Mouse (Mus musculus) left cerebral cortex, adult 9 months (tissue): ENCODE measurements around the gene Efnb1.
"Not testable (repeated sequence)": the region's sequence is repeated elsewhere in the genome, so short reads cannot be mapped to it uniquely, and the experiment has no call there.

Source experiments
- DNase-seq, 2 experiments: peaks; one replicate each; pipeline ENCODE4 v3.0.0; 2022; ENCODE audit warnings: low spot score in 2 of 2

Gene Efnb1

DNA sequence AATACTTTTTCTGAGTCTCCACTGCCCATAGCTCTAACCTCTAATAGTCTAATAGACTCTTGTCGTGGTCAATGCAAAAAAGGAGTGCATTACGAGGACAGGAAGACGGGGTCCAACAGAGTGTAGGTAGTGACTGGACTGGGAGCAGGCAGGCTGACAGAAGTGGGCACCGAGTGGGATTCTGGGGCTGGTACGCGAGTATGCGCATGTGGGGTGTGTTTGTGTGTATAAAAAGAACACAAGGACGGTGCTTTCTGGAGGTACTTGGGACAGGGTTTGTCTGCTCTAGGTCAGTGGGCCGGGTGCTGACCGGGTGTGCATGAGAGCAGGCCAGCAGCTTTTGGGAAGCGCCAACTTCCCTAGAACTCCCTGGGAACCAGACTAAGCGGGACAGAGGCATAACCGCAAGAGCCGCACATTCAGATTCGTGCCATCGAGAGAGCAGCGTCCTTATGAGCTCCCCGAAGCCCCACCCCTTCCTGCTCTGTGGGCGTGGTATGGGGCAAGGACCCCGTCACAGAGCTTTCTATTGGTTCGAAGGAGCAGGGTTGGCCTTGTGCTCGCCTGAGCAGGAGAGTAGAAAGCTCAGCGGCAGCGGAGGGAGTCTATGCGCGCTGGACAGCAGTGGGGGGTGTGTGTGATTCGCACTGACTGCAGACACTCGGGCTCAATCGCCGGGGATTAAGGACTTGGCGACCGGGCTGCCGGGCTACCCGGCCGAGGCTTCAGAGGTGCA, at the start of gene Efnb1:
Gene Efnb1 (plus strand): TSS at position 608 of the 736 bp plus-strand sequence.
- DNase-seq, result peak; percentile 66 to 90

DNA sequence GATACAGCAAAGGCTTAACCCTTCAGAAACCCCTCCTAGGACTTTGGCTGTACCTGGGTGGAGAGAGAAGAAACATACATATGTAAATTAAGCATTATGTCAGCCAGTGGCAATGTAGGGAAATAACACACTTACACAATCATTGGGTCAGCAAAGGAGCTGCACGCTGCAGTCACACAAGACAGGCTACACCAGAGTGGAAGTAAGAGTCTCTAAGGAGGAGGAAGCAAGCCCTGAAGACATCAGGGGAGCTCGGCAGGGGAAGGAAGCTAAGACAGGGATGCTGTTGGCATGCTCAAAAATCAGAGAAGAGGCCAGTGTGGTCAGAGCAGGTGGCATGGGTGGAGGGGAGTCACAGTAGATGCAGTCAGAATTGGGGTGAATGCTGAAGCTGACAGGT, 43.2 kb upstream of the Efnb1 start:
- no peak for DNase-seq

DNA sequence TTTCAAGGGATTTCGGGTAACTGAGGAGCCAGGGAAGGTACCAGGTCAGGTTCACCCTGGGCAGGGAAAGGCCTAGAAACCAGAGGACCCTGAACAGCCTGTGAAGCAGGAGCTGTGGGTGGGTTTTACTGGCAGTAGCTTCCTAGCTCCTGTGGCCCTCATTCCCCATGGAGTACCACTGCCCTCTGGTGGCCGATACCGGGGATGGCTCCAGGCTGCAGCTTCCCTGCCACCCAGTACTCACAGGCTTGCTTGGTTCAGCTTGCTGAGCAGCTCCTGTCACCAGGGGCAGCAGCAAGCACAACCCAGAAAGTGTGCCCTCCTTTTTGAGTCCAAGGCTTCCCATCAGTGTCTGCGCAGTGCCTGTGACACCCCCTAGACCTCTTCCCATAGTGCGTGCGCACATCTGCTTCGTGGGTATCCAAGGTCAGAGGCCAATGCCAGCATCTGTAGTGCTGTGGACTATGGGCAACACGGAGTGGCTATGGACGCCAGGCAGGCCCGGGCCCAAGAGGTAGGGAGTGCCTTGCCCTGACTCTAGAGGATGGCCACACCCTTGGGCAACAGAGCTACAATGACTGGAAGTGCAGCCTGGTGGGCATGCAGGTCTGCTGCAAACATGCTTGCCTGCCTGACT, 24.7 kb upstream of the Efnb1 start:
- not testable (repeated sequence) for DNase-seq

DNA sequence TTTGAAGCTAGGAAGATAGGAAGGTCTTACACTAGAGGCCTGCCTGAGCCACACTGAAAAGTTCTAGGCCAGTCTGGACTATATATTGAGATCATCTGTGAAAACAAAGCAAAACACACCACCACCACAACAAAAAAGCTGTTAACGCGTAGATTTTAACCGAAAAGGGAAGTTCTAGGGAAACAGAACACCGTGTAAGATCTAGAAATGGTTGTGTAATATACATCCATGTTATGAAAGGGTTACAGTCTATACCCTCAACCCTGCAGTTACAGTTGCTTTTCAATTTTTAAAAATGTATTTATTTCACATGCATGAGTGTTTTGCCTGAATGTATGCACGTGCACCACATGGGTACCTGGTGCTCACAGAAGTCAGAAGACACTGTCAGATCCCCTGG, 16.4 kb upstream of the Efnb1 start:
- DNase-seq, result no peak

DNA sequence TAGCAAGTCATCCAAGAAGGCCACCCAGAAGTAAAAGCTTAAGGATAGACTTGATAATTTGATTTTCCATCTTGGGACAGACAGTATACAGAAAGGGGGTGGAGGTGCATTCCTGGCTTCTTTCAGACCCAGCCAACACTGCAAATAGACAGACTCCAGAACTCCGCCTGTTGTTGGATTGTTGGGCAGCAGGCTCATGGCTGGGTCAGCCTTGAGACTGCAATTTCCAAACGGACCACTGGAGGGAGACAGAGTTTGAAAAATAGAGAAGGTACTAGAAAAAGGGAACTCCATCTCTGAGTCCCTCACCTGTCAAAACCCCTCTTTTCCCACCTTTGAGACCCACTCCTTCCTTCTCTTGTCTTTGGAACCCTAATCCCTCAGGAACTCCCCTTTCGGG, 5.9 kb upstream of the Efnb1 start:
- peak in 1 of 2 experiments; percentile 76 for DNase-seq

DNA sequence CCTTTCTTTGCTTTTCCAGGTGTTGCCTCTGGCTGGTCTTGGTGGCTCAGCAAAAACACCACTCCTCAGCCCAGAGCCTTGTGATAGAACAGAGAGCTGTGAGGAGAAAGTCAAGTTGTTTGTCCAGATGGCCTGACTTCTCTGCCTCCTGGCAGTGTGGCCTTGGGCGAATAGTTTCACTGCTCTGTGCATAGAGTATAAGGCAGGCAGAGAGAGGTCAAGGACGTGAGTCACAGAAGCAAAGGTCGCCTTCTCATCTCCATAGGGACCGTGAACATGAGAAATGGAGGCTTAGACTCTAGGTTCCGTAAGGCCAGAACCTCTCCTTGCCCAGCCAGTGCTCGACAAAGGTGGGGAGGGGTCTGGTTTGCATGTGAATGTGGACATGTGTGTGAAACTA, 3.4 kb upstream of the Efnb1 start:
- no peak for DNase-seq

DNA sequence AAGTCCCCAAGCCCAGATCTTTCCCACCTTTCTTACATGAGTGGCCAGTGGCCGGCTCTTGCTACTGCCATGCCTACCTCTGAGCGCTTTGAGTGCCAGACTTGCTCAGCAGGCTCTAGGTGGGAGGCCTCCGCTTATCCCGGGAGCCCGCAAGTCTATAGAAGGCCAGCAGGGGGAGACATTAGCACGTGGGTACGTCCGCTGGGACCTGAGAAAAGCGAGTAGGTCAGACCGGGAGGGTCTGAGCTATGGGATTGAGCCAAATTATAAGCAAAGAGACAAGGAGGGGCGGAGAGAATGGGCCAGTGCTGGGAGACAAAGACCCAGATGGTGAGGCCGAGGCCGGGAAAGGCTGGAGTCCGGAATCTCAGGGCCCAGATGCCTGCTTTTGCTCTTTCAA, 1.0 kb upstream of the Efnb1 start:
- peak in 1 of 2 experiments; percentile 89 for DNase-seq

DNA sequence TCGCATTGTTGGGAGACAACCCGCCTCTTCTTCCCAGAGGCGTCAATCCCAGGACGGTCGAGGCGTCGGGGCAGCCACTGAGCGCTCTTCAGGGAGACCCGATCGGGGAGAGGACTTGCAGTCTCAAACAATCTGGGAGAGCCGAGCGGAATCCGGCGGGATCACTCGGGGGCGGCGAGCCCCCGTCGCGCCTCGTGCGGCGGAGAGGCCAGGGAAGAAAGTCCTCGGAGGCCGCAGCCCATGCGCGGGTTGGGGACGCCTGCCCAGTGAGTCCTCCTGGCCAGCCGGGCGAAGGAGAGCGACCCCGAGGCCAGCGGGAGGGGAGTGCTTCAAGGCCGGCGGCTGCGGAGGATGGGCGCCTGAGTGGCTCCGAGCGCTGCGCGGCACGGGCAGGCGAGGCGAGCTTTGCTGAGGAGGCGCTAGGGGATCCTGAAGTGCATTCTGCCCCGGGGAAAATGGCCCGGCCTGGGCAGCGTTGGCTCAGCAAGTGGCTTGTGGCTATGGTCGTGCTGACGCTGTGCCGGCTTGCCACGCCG, 569 bp downstream of the Efnb1 start:
- DNase-seq, result no peak

DNA sequence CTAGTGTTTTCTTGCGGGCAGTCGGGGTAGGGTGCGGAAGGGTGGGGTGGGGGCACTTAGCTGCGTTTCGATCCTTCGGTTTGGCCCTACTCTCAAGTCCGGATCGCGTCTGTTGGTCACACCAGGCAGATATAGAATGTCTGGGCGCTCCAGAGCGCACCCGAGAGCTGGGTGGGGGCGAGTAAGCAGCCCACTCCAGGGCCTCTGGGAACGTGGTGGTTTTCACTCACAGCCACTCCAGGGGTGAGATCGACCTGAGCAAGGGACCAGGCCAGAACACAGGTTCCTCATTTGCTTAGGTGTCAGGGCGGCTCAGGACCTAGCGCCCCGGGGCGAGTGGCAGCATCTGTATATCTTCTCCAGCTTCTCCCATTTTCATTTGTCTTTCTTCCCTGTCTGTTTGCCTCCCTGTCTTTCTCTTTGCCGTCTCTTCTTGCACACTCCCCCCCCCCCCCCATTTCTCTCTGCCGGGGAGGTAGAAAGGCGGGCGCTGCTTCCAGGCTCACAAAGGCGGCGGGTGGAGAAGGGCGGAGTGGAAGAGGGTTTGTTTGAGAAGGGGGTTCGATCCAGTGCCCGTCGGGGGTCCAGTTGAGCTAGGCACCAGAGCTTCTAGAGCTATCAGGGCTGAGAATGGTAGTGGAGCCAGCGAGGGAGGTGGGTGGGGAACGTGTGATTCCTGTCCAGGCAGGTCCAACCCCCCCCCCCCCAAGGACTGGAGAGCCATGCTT, 1.4 kb downstream of the Efnb1 start:
- DNase-seq, result no peak

DNA sequence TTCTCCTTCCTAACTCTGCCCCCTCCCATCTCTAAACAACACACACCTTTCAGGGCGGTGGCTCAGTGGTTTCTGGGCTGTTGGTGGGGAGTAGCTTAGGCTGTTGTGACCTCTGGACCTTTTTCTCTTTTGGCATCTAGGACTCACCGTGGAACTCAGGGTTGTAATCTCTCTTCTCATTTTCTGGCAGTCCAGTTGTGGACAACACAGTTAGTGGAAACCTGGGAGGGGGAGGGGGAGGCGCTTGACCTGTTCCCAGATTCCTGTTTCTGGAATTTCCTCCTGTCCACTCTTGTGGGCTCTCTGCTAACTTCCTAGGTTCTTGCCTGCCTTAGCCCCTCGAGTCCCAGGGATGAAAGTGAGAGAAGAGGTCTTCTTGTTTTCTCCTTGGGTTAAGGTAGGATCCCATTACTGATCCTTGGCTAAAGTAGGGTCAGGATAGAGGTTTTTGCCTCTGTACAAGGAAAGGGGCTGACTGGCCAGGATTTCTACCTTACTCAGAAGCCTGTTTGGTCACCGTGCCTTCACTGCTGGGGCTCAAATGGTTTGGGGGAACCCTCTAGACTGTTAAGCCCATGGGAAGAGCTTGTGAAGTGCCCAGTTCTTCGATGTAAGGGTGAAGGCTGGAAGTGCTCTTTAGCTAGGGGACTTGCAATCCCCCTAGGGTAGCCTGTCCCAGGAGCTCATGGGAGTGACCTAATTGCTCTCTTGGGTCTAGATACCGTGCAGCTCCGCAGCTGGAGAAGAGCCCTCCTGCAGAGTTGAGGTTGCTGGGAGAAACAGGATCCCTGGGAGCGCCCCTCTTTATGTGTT, 2.2 kb downstream of the Efnb1 start:
- no peak for DNase-seq

DNA sequence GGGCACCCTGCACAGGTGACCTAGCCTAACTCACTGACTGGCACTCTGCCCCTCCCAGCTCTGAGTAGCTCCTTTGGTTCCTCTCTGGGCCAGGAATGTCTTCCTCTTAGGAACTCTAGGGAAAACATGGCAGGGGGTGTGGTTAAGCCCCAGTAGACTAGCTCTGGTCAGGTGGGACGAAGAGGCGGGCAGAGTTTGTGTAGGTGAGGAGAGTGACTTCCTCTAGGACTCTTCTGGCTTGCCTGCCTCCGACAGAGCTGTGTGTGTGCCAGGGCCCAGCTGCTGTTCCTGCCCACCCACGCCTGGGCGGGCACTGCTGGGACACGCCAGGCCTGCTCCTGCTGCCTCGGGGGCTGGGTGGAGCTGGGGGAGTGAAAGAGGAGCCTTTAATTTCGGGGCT, 5.1 kb downstream of the Efnb1 start:
- DNase-seq, result peak in 1 of 2 experiments; percentile 66

DNA sequence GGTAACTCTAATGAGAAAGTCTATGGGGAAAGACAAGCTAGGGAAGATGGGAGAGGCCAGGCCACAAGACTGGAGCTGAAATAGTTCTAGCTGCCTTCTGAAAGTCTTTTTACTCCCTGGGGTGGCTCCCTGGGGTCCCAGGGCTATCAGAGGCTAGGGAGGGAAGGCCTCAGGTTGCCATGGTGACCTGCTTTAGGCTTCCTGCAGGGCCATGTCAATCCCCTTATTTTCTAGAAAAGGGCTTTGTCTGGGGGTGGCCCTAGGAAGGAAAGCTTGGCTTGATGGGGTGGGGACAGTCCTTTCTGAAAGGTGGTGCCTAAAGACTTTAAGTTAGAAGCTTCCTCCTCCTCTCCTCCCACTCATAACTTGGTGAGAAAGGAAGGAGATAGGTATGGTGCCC, 6.0 kb downstream of the Efnb1 start:
- DNase-seq, result no peak

DNA sequence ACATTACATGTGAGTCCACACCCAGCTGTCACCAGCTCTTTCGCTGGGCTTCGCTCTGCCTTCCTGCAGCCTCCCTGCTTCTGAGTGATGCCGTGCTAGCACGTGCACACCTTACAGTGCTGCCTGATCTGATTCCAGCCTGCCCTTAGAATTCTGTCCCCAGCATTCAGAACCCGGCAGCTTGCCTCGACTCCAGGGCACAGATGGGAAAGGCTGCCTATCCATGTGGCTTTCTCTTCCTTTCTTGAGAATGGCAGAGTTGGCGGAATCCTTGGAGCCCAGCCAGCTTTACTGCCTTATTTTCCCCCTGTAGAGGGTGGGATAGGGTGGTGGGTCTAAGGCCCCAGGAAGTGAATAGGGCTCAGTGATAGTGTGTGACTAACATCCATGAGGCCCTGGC, 9.6 kb downstream of the Efnb1 start:
- DNase-seq, result no peak

DNA sequence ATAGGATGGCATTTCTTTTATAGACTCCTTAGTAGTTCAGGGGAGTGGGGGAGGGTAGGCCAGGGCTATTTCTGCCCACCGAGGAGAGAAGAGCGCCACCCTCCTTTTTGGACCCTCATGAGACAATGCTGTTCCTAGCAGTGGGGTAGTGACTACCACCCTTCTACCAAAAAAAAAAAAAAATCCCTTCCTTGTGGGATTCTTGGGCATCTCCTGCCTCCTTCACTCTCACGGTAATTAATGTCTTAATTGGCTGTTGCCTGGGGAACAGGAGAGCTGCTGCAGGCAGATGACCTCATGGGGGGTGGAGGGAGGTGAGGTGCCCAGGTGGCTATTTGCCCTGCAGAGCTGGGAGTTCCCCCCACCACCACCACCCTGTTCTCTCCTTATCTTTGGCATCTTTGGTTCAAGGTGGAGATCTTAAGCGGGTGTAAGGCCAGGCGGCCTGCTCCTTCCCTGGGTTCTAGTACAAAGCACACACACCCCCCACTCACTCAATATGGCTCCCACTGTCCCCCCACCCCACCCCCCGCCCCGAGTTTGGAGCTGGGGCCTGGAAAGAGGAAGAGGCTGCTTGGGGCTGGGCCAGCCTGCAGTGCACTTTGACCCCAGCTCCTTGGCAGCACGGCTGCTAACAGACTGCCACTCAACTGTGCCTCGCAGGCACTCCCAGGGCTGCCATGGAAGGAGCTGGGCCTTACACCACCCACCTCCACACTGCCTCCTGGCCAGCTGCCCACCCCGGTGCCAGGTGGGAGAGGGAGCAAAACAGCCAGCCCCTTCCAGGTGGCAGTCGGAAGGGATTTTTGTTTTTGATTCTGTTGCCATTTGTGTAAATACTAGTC, 12.4 kb downstream of the Efnb1 start:
- no peak for DNase-seq

DNA sequence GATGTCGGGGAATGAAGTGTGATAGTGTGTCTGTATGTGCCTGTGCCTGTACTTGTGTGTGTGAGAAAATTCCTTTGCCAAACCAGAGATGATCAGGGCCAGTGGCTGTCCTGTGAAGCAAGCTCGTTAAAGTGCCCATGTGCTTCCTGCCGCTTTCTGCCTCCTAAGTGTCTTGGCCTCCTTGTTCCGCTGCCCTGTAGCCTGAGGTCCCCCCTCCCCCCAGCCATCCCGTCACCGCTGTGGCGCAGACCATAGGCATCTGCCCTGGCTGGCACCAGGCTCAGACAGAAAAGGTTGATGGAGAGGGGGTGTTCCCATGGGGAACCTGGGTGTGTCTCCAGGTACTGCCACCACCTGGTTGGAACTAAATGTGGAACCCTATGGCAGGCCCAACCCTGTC, 13.1 kb downstream of the Efnb1 start:
- no peak for DNase-seq

DNA sequence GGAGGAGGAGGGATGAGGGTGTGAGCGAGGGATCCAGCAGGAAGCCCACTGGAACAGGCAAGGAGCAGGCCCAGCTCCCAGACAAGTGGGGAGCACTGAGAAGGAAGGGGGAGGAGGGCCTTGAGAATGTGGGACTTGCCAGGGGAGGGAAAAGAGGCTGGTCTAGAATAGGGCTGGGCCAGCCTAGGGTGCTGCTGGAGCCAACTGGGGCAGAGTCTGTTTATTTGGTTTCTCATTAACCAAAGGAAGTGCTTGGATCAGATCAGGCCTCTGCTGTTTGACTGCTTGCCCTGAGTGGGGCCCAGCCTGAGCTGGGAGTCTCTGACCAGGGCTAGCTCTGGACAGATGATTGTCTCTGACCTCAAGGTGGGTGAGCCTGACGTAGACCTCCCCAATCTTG, 14.0 kb downstream of the Efnb1 start:
- DNase-seq, result no peak

DNA sequence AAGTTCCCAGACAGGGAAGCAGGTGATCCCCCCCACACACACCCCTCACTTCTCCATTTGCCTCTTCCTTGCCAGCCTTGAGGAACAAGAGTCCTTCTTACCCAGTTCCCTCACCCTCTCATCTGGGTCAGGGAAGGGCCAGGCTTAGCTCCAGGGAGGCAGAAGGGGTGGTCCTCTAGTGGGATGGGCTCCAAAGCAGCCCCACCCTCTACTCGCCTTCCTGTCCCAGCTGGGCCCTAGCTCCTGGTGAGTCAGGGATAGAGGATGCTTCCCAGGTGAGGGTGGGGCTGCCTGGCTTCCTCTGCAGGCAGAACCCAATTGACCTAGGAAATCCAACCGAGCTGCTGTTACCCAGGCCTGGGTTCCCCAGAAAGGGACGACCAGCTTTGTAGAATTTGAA, 14.8 kb downstream of the Efnb1 start:
- no peak for DNase-seq

DNA sequence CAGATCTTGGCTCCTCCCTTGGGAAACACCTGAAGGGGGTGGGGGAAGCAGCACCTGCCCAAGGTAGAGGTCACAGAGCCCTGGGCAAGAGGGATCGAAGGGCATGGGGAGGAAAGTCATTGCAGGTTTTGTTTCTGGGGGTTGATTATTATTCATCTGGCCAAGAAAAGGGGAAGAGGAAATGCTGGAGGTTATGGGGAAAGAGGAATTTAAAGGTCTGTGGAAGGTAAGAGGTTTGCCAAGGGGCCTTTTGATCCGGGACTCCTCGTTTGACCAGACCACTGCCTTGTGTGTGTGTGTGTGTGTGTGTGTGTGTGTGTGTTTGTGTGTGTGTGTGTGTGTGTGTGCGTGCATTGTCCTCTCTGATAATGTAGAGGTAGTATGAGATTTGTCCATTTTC, 15.5 kb downstream of the Efnb1 start:
- no peak for DNase-seq

DNA sequence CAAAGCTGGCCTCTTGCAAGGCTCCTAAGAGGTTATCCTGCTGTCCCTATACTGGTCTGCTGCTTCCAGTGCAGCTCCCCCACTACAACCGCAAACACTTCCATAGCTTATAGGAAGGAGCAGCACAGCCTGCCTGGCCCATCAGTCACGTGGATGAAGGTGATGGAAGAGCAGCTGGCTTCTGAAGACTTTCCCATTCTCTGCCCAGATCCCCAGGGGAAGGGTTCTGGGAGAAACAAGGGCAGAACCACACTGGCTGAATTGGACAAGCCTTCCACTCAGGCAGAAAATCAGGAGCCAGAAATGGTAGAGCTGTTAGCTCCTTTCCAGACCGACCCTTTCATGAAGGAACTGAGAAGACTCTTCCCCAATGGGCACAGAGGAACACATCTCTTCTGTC, 16.2 kb downstream of the Efnb1 start:
- no peak for DNase-seq

DNA sequence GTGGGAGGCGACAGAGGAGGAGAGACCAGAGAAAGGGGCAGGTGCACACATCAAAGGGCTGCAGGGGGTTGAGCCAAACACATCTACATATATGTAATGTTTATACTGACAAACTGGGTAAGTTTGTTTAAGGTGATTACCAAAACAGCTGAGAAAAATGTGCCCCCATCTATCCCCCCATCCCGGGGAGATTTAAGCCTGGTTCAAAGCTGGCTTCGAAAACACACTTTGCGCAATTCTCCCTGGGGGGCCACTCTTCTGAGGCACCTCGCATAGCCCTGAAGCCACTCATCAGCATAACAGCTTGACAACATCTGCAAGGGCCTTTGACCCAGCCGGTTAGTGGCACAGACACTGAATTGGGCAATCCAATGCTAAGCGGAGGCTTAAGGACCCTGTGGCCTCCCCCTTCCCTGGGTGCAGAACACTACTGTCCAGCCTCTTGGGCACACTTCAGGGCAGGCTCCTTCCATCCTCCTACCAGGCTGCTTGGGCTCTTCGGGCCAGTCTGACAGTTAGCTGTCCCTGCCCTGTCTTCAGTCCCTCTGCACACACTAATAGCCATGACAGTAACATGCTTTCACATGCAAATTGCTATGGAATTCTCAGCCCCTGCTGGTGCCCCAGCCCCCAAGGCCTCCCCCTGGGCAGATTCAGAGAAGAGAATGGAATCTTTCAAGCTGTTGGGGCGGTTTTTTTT, 16.8 kb downstream of the Efnb1 start:
- DNase-seq, result no peak
